Mouse (Mus musculus) heart, postnatal 10 days (tissue): ENCODE data around the gene Vmn1r229. TPM values are rescaled to one million over a fixed set of nuclear protein-coding genes. Genes with fewer than 3 reads are reported as not detected.

Experiments
- DNase-seq, 2 experiments: peaks; one replicate each; pipeline ENCODE4 v3.0.0; 2021
- intact Hi-C: fragments of 180-260 bp; cut with DNase I; formaldehyde crosslinking; loops from one replicate; pipeline ENCODE4 v1.15.1; 2025
- total RNA-seq, 2 experiments: library from RNA; stranded (reverse); gene quantifications; 2 replicates each; pipeline ENCODE4 v1.2.3; 2021

The Vmn1r229 gene
- total RNA-seq: not detected

- intact Hi-C loops: no loop called here
- DNase-seq: no peak
Observed at GRCm38 (mm10) chr17:20811255-20811654, at the start of gene Vmn1r229. Vmn1r229 (plus strand) TSS chr17:20811555.

GRCm38 (mm10) chr17:20786057-20786456 lies 25.3 kb upstream of the Vmn1r229 start, which contains the start of gene Vmn1r228:
Vmn1r228 (minus strand) TSS chr17:20786157.
- intact Hi-C loops: no loop called here
- no peak for DNase-seq

- intact Hi-C loops: no loop called here
- DNase-seq: no peak
Observed at GRCm38 (mm10) chr17:20840144-20840543, 28.8 kb downstream of the Vmn1r229 start, which contains the start of gene Vmn1r230. Vmn1r230 (plus strand) TSS chr17:20840444.

Other genes starting within 250 kb of the Vmn1r229 start
- gene Vmn2r109, start 246.8 kb upstream of the Vmn1r229 start, total RNA-seq: not detected
- not detected for gene Vmn2r110, start 215.1 kb upstream of the Vmn1r229 start, total RNA-seq
- not detected for gene Fpr-rs3, start 186.7 kb upstream of the Vmn1r229 start, total RNA-seq
- gene Vmn1r226, start 128.7 kb upstream of the Vmn1r229 start, total RNA-seq: not detected
- gene Vmn1r227, start 81.7 kb upstream of the Vmn1r229 start, total RNA-seq: not detected
- not detected for gene Vmn1r228, start 25.4 kb upstream of the Vmn1r229 start, total RNA-seq
- gene Vmn1r230, start 28.9 kb downstream of the Vmn1r229 start, total RNA-seq: not detected
- not detected for gene Vmn1r231, start 93.5 kb downstream of the Vmn1r229 start, total RNA-seq
- gene Vmn1r232, start 108.2 kb downstream of the Vmn1r229 start, total RNA-seq: not detected
- gene Ppp2r1a, start 133.8 kb downstream of the Vmn1r229 start, total RNA-seq: 100 to 1,000 TPM; 266 TPM
- not detected for gene Vmn1r233, start 184.9 kb downstream of the Vmn1r229 start, total RNA-seq
- 10 to 100 TPM; 16.3 to 16.4 TPM for gene Zfp160, start 197.3 kb downstream of the Vmn1r229 start, total RNA-seq